Mouse (Mus musculus) midbrain, postnatal 0 days (tissue): ENCODE data around the gene Cbx4. TPM values are rescaled to one million over a fixed set of nuclear protein-coding genes. Genes with fewer than 3 reads are reported as not detected.

Source experiments
- ATAC-seq: fragments of 200-750 bp; cut with Nextera tagmentation; 2 replicates; pipeline ENCODE4 v1.8.0; 2017; ENCODE audit warnings: moderate number of reproducible peaks, mild to moderate bottlenecking, moderate TSS enrichment, moderate library complexity; ENCODE audit not compliant: low FRiP score
- DNase-seq: peaks from one replicate; pipeline ENCODE4 v3.0.0-alpha.2; 2015; ENCODE audit warnings: low spot score
- H3K27ac ChIP-seq: fragments of 300-500 bp; sonication (generic); 2 replicates; pipeline ENCODE4 v1.5.1; 2014; ENCODE audit warnings: low read depth, mild to moderate bottlenecking, low read length, mixed read lengths
- H3K27me3 ChIP-seq: fragments of 300-500 bp; sonication (generic); 2 replicates; pipeline ENCODE4 v1.6.1; 2014; ENCODE audit warnings: low read length, control low read depth, mixed read lengths; ENCODE audit not compliant: insufficient read depth
- H3K36me3 ChIP-seq: fragments of 300-500 bp; sonication (generic); 2 replicates; pipeline ENCODE4 v1.6.1; 2014; ENCODE audit warnings: low read length, control low read depth, mixed read lengths; ENCODE audit not compliant: insufficient read depth
- H3K4me1 ChIP-seq: fragments of 300-500 bp; sonication (generic); 2 replicates; pipeline ENCODE4 v1.6.1; 2014; ENCODE audit warnings: mild to moderate bottlenecking, control low read depth, antibody characterized with exemption, low read length, mixed read lengths; ENCODE audit not compliant: insufficient read depth
- H3K4me2 ChIP-seq: fragments of 300-500 bp; sonication (generic); 2 replicates; pipeline ENCODE4 v1.6.1; 2014; ENCODE audit warnings: low read depth, mild to moderate bottlenecking, low read length, mixed read lengths; ENCODE audit not compliant: poor library complexity, severe bottlenecking
- H3K4me3 ChIP-seq: fragments of 300-500 bp; sonication (generic); 2 replicates; pipeline ENCODE4 v1.5.1; 2014; ENCODE audit warnings: low read depth, mild to moderate bottlenecking, low read length, moderate library complexity
- H3K9ac ChIP-seq: fragments of 300-500 bp; sonication (generic); replicated peaks from 2 replicates; pipeline ENCODE4 v1.6.1; 2014; ENCODE audit warnings: mild to moderate bottlenecking, low read length, moderate library complexity, mixed read lengths; ENCODE audit not compliant: poor library complexity, severe bottlenecking
- H3K9me3 ChIP-seq: fragments of 300-500 bp; sonication (generic); 2 replicates; pipeline ENCODE4 v1.6.1; 2016; ENCODE audit warnings: low read length, control low read depth
- CTCF ChIP-seq: IDR thresholded peaks from 2 replicates; pipeline ENCODE4 v1.5.1; 2016; ENCODE audit warnings: antibody characterized with exemption, mild to moderate bottlenecking
- WGBS: fragments of 180-500 bp; shearing (Covaris S2); extraction: QIAGEN DNeasy Blood & Tissue Kit; methylation state at CpG from one replicate; pipeline ENCODE4 v1.1.7; 2014; 5-methylcytosine and 5-hydroxymethylcytosine counted together
- polyA plus RNA-seq: library from polyadenylated mRNA; unstranded; fragments of >200 nt; fragmentation: Nextera tagmentation; extraction: Ambion mirVana; gene quantifications from 2 replicates; pipeline ENCODE4 v1.2.1, GENCODE M21; 2015
- total RNA-seq: library from RNA; depleted of rRNA; stranded (reverse); fragments of >200 nt; gene quantifications from 2 replicates; pipeline ENCODE4 v1.2.3, GENCODE M21; 2014

Gene Cbx4
- total and polyA plus RNA-seq, 2 experiments from 2014 or later, result 30.5 to 53.4 TPM

- ATAC-seq (no peak), DNase-seq (no peak)
- TF ChIP-seq CTCF, result no peak
- H3K9me3 ChIP-seq, result no peaks in the 10 kb centered on the region
- no peak overlapping the region for H3K27ac ChIP-seq
- H3K9ac ChIP-seq, result no peak overlapping the region
- no peak overlapping the region for H3K4me3 ChIP-seq
- H3K4me1 ChIP-seq, result 0 out of 2 replicates have a peak, but pooled peaks cover 9% of the 10 kb centered on the region
- no peak overlapping the region for H3K4me2 ChIP-seq
- peaks cover 8% of the 10 kb centered on the region for H3K36me3 ChIP-seq
- WGBS, result 4% methylated on average over 4 of the region's 4 CpGs
- H3K27me3 ChIP-seq, result peaks cover 53% of the 10 kb centered on the region
Observed at GRCm38 (mm10) chr11:119043273-119043540, 42.8 kb downstream of the Cbx4 start.

- Histone ChIP-seq H3K4me2 (no peak overlapping the region), H3K9ac (no peak overlapping the region), H3K27me3 (peaks cover 53% of the 10 kb centered on the region), H3K36me3 (peaks cover 8% of the 10 kb centered on the region), H3K9me3 (no peaks in the 10 kb centered on the region), H3K4me3 (no peak overlapping the region), H3K4me1 (0 out of 2 replicates have a peak, but pooled peaks cover 9% of the 10 kb centered on the region), H3K27ac (no peak overlapping the region)
- ATAC-seq (no peak), DNase-seq (no peak)
- no peak for TF ChIP-seq CTCF
- 1% methylated on average over 52 of the region's 52 CpGs for WGBS
Observed at GRCm38 (mm10) chr11:119042466-119043272, 43.4 kb downstream of the Cbx4 start.

GRCm38 (mm10) chr11:119041750-119042465 lies 44.1 kb downstream of the Cbx4 start:
- peak overlapping the region; percentile 85 for H3K9ac ChIP-seq
- H3K4me1 ChIP-seq, result 0 out of 2 replicates have a peak, but pooled peaks cover 11% of the 10 kb centered on the region
- H3K27ac ChIP-seq, result peak overlapping the region; percentile 85; the same call in 1 of the 2 replicates
- H3K27me3 ChIP-seq, result peaks cover 50% of the 10 kb centered on the region
- DNase-seq (no peak), ATAC-seq (no peak; the same call in 1 of the 2 replicates)
- peak overlapping the region; percentile 81 for H3K4me3 ChIP-seq
- peaks cover 8% of the 10 kb centered on the region for H3K36me3 ChIP-seq
- under 1% methylated on average over 29 of the region's 31 CpGs for WGBS
- TF ChIP-seq CTCF, result no peak
- no peaks in the 10 kb centered on the region for H3K9me3 ChIP-seq
- peak overlapping the region; percentile 96 for H3K4me2 ChIP-seq

- ATAC-seq (peak; percentile 64), DNase-seq (peak; percentile 72)
- peak overlapping the region; percentile 96 for H3K4me2 ChIP-seq
- H3K36me3 ChIP-seq, result peaks cover 8% of the 10 kb centered on the region
- no peaks in the 10 kb centered on the region for H3K9me3 ChIP-seq
- H3K9ac ChIP-seq, result peak overlapping the region; percentile 85
- peak overlapping the region; percentile 81 for H3K4me3 ChIP-seq
- TF ChIP-seq CTCF, result no peak
- 0% methylated on average over 29 of the region's 31 CpGs for WGBS
- peak overlapping the region; percentile 85 for H3K27ac ChIP-seq
- peaks cover 47% of the 10 kb centered on the region for H3K27me3 ChIP-seq
- 0 out of 2 replicates have a peak, but pooled peaks cover 12% of the 10 kb centered on the region for H3K4me1 ChIP-seq
Observed at GRCm38 (mm10) chr11:119041325-119041716, 44.7 kb downstream of the Cbx4 start.

GRCm38 (mm10) chr11:119040600-119041324 lies 45.3 kb downstream of the Cbx4 start, which contains the start of gene Cbx8:
TSS of gene Cbx8 (minus strand) at chr11:119040969.
- Histone ChIP-seq H3K9ac (peak within 1 kb of the TSS; percentile 88), H3K36me3 (peaks cover 8% of the 10 kb centered on the region), H3K27ac (peak within 1 kb of the TSS; percentile 85), H3K27me3 (peaks cover 47% of the 10 kb centered on the region), H3K9me3 (no peaks in the 10 kb centered on the region), H3K4me3 (peak within 1 kb of the TSS; percentile 81), H3K4me2 (peak within 1 kb of the TSS; percentile 96), H3K4me1 (peaks cover 12% of the 10 kb centered on the region; the same call in 1 of the 2 replicates)
- under 1% methylated on average over 36 of the region's 63 CpGs for WGBS
- peak; percentile 100 for DNase-seq
- peak; percentile 10; the same call in 1 of the 2 replicates for TF ChIP-seq CTCF
- ATAC-seq, result peak; percentile 92
